ENCODE assay signal across 8 mouse cellular contexts in the genomic region with DNA sequence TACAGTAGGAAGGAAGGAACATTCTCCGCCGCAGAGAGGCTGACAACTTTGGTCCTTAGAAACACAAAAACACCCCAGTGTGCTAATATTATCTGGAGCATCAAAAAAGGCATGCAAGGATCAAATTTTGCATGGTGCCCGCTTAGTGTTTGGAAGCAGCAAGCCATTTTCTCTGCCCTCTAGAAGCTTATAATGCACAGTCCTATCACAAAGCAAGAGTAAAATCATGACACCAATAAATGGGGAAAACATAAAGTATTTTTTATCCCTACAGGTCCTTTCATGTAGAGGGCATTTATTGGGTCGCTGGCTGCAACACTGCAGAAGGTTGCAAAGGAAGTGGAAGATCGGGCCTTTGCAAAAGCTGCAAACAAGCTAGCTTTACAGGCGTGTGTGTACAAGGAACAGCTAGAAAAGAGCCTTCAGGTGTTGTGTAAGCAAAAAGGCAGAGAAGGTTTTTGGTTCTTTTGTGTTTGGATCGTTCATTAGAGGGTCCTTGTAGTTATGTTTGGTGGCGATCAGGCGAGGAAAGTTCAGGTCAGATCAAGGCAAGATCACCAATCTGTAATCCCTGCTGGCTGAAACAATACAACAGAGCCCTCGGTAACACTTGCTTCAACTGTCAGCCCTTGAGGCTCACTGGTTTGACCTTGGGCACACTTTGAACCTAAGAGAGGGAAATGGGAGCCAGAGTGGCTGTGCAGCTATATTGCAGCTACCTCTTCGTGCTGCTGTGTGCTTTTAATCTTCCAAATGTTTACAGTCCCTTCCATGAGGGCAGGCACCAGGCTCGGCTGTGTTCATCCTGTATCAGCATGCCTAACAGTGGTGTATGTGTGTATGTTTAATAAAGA. TPM values are rescaled to one million over a fixed set of nuclear protein-coding genes. Genes with fewer than 3 reads are reported as not detected.
DNase-seq lines count a peak whose midpoint lies in the region; ATAC-seq lines count a peak whose summit lies in the region.

No protein-coding gene starts in this region.

- peak overlapping the region; percentile 68 for H3K4me2 ChIP-seq in intestine, embryonic 14.5 days (ENCODE audit: low read length)
- peak overlapping the region; percentile 59 for H3K4me2 ChIP-seq in midbrain, embryonic 15.5 days

- WGBS in intestine, embryonic 14.5 days: 7% methylated on average over 12 of the region's 12 CpGs
- WGBS in midbrain, embryonic 15.5 days: 4% methylated on average over 12 of the region's 12 CpGs

- peak; percentile 73 to 89 for DNase-seq in adrenal gland, adult (ENCODE audit: inconsistent age in 2 of 2, low spot score in 1 of 2)
- DNase-seq in adrenal gland, postnatal 25 days: no peak
- DNase-seq in 416B (ENCODE audit: low read depth): peak; percentile 41
- peak; percentile 33 for DNase-seq in embryo, embryonic 11 days
- no peak for DNase-seq in intestine, embryonic 14.5 days (ENCODE audit: low spot score)
- DNase-seq in left cerebral cortex, postnatal 10 days (ENCODE audit: extremely low spot score in 1 of 2, low spot score in 2 of 2): no peak
- DNase-seq in thymus, postnatal 14 days: no peak

- peaks cover 19% of the 10 kb centered on the region for H3K4me1 ChIP-seq in intestine, embryonic 14.5 days (replicated peaks; ENCODE audit: control insufficient read depth, insufficient read depth, low read length)
- peaks cover 40% of the 10 kb centered on the region for H3K4me1 ChIP-seq in midbrain, embryonic 15.5 days

- peak overlapping the region; percentile 92 for H3K27ac ChIP-seq in intestine, embryonic 14.5 days (ENCODE audit: low read depth)
- H3K27ac ChIP-seq in midbrain, embryonic 15.5 days: peak overlapping the region; percentile 99

- H3K36me3 ChIP-seq in intestine, embryonic 14.5 days (ENCODE audit: control insufficient read depth, insufficient read depth, low read length): no peaks in the 10 kb centered on the region
- H3K36me3 ChIP-seq in midbrain, embryonic 15.5 days (replicated peaks): no peaks in the 10 kb centered on the region

- no peaks in the 10 kb centered on the region for H3K9me3 ChIP-seq in intestine, embryonic 14.5 days (ENCODE audit: control insufficient read depth, low read length)
- no peaks in the 10 kb centered on the region for H3K9me3 ChIP-seq in midbrain, embryonic 15.5 days

- H3K27me3 ChIP-seq in intestine, embryonic 14.5 days (replicated peaks; ENCODE audit: control insufficient read depth, insufficient read depth, low read length): no peaks in the 10 kb centered on the region
- no peaks in the 10 kb centered on the region for H3K27me3 ChIP-seq in midbrain, embryonic 15.5 days (replicated peaks)

- ATAC-seq in intestine, embryonic 14.5 days (replicated peaks; ENCODE audit: low FRiP score, low TSS enrichment, low read depth): no peak
- ATAC-seq in midbrain, embryonic 15.5 days (replicated peaks): peak; percentile 0; the same call in 1 of the 2 replicates

- H3K4me3 ChIP-seq in intestine, embryonic 14.5 days (ENCODE audit: low read depth, low read length): peak overlapping the region; percentile 79
- peak overlapping the region; percentile 89 for H3K4me3 ChIP-seq in midbrain, embryonic 15.5 days

- H3K9ac ChIP-seq in intestine, embryonic 14.5 days (ENCODE audit: low read length): peak overlapping the region; percentile 87
- H3K9ac ChIP-seq in midbrain, embryonic 15.5 days: peak overlapping the region; percentile 94

- intact Hi-C loops in left cerebral cortex, postnatal 10 days (cut with DNase I): loop anchor here (5.0 to 10.0 kb wide), 4 partner anchors 46 to 543 kb away; no protein-coding TSS in a partner anchor

RNA-seq across cellular contexts. Expression of a gene that starts 1.0 kb away (rescaled TPM):
- 13.8 and 17.9 TPM in 2 replicates for total RNA-seq in adrenal gland, postnatal 25 days (2021)
- polyA plus RNA-seq in intestine, embryonic 14.5 days (2014; fragmentation: Nextera tagmentation; extraction: Ambion mirVana): 9.0 and 9.1 TPM in 2 replicates
- polyA plus RNA-seq in midbrain, embryonic 15.5 days (2015; fragmentation: Nextera tagmentation; extraction: Ambion mirVana): 15.2 and 16.0 TPM in 2 replicates
- total RNA-seq in left cerebral cortex, postnatal 10 days (2021): 10 to 100 TPM; 16.6 TPM

RNA-seq across cellular contexts. Expression of a gene that starts 1.1 kb away (rescaled TPM):
- total RNA-seq in adrenal gland, postnatal 25 days (2021): 40.1 and 50.7 TPM in 2 replicates
- 8.0 and 8.2 TPM in 2 replicates for polyA plus RNA-seq in intestine, embryonic 14.5 days (2014; fragmentation: Nextera tagmentation; extraction: Ambion mirVana)
- polyA plus RNA-seq in midbrain, embryonic 15.5 days (2015; fragmentation: Nextera tagmentation; extraction: Ambion mirVana): 4.2 and 4.3 TPM in 2 replicates
- total RNA-seq in left cerebral cortex, postnatal 10 days (2021): 10 to 100 TPM; 34.1 to 38.5 TPM

Comparison
In these comparisons a context has a peak if more than half of its experiments do, and no peak if none do; other contexts are left out.
1. DNase-seq: peak in adrenal gland, adult (2 of 2), 416B (single experiment) and embryo, embryonic 11 days (single experiment); none in adrenal gland, postnatal 25 days (single experiment), intestine, embryonic 14.5 days (single experiment), left cerebral cortex, postnatal 10 days (0 of 2) and thymus, postnatal 14 days (single experiment).